Mouse (Mus musculus): ENCODE results near the gene A4gnt.
A peak's percentile ranks its signal among the peaks of the same experiment; 100 is the strongest.

A4gnt gene

DNA sequence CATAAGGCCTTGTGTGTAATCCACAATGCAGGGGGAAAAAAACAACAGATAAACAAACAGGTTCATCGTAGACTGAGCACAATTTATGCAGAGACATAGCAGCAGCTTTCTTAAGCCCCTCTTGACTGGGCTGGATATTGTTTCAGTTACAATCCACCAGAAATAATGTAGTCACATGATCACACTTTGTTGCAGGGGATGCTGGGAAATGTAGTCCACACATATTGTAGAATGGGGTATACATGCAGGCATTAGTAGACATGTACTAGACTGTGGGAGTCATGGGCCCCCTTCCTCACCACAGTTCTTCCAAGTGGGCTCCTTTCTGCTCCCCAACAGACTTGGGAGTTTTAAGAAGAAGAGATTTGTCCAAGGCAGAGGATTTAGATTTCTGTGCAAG, 24.5 kb downstream of the A4gnt start:
- DNase-seq: no peak

DNA sequence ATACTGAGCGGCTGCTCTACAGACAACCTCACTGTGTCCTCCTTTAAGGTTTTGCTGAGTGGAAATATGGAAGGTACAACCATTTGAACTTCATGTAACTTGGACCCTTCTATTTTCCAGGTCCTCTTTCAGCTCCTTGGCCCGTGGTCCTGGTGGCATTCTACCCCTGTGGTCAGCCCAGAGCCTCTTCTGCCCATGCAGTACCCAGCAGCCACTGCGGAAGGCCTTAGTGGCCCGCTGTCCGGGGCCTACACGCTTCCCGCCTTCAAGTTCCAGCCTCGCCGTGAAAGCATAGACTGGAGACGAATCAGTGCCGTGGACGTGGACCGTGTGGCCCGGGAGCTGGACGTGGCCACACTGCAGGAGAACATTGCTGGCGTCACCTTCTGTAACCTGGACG, 24.9 kb downstream of the A4gnt start:
- DNase-seq: no peak

DNA sequence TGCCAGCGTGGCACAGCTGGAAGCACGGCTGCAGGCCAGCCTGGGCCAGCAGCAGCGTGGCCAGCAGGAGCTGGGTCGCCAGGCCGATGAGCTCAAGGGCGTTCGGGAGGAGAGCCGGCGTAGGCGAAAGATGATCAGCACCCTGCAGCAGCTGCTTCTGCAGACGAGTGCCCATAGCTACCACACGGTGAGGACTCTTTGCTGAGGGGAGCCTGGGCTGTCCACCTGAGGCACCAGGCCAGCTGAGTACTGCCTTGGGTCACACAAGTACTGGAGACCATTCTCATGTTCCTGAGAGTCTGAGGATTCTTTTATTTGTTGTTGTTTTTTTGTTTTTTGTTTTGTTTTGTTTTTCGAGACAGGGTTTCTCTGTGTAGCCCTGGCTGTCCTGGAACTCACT, 25.4 kb downstream of the A4gnt start:
- no peak for DNase-seq

DNA sequence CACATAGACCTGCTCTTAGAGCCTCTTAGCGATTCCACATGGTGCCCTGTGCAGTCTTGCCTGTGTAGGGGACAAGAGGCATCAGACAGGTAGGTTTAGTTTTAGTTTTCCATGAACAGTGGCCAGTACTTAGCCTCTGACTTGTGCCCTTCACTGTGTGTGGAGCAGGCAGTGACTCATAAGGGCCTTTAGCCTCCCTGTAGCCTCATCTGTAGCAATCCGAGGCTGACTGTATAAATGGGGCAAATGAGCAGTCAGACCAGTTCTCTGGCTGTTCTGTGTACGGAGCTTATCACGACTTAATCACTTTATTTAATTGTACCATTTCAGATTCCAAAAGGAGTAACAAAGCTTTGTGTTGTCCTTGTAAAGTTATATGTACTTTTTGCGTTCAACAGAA, 27.7 kb downstream of the A4gnt start:
- no peak for DNase-seq

DNA sequence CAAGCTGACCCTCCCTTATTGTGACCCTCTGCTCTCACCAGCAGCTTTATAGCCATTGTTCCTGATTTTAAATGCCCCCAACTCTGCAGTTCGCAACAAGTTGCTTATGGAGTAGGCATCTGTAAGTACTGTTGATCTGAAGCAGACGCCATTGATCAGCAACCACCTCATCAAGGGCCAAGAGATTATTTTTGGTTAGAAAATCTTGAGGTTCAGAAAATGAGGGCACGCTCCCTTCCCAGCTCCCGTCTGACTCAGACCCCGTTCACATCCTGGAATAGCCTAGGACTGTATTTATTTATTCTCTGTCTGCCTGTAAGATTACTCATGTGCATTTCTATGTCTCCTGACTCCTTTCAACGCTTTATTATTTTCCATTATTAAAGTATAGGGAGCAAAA, 33.1 kb downstream of the A4gnt start:
- no peak for DNase-seq

- no peak for DNase-seq
Observed at GRCm38 (mm10) chr9:99646102-99646501, 33.8 kb downstream of the A4gnt start.

DNA sequence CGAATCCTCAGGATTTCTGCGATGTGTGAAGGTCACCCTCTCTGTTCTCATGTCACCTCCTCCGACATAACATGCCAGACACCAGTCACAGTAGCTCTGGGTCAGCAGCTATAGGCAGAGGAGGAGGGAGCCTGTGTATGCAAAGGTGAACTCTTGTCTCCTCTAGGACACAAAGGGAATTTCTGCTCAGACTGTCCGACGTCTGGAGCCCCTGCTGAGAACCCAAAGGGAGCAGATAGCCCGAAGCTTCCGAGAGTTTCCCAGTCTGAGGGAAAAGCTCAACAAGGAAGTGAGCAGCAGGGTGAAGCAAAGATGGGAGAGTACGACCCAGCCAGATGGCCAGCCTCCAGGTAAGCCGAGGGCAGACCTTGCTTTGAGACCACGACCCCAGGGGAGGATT, 48.5 kb downstream of the A4gnt start:
- no peak for DNase-seq

GRCm38 (mm10) chr9:99661606-99662166, 49.4 kb downstream of the A4gnt start:
- peak; percentile 47 for DNase-seq

GRCm38 (mm10) chr9:99662406-99662805, 50.1 kb downstream of the A4gnt start:
- peak; percentile 68 for DNase-seq

DNA sequence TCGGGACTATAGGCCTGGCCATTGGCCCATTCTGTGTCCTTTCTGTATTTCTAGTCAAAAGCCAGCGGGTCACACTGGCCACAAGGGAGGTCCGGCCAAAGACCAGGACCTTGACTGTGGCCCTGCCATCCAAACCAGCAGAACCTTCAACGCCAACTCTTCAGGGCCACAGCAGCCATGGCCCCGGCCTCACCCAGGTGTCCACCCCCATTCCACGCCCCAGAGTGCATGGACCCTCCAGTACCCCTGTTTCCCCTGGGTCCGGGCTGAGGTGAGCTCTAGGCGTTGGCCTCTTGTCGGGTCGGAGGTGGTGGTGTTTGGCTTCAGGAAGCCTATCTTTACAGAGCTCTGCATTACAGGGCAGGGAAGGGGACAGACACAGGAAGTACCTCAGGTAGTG, 50.6 kb downstream of the A4gnt start:
- DNase-seq: no peak

DNA sequence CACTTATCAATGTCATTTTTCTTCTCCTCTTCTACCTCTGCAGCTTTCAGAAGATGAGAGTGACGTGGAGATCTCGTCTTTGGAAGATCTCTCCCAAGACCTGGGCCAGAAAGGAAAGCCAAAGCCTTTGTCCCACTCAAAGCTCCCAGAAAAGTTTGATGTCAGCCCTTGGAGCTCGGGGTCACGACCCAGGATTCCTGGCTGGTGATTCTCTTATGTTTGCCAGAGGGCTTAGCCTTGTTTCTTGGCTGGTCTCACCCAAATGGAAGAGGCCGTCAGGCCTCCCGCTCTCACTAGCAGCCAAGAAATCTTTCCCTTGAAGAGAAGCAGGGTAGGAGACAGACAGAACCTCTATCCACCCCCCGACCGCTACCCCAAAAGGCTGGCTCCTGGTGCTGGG, 55.3 kb downstream of the A4gnt start:
- peak; percentile 24 for DNase-seq

GRCm38 (mm10) chr9:99671603-99672002, 59.3 kb downstream of the A4gnt start:
- DNase-seq: no peak

Data from kidney, adult 11 months (tissue).